Mouse (Mus musculus) intestine, embryonic 16.5 days (tissue): ENCODE results near the gene Ylpm1. TPM values are rescaled to one million over a fixed set of nuclear protein-coding genes. Genes with fewer than 3 reads are reported as not detected.

Source experiments
- ATAC-seq: fragments of 200-750 bp; cut with Nextera tagmentation; 2 replicates; pipeline ENCODE4 v1.8.0; 2017; ENCODE audit warnings: moderate TSS enrichment, moderate library complexity
- H3K27ac ChIP-seq: fragments of 300-500 bp; sonication (generic); 2 replicates; pipeline ENCODE4 v1.5.1; 2014; ENCODE audit warnings: mild to moderate bottlenecking, low read length
- H3K27me3 ChIP-seq: fragments of 300-500 bp; sonication (generic); replicated peaks from 2 replicates; pipeline ENCODE4 v1.6.1; 2014; ENCODE audit warnings: low read length, control low read depth, mixed read lengths; ENCODE audit not compliant: control insufficient read depth, insufficient read depth
- H3K36me3 ChIP-seq: fragments of 300-500 bp; sonication (generic); 2 replicates; pipeline ENCODE4 v1.6.1; 2014; ENCODE audit warnings: low read length, control low read depth; ENCODE audit not compliant: control insufficient read depth, insufficient read depth
- H3K4me1 ChIP-seq: fragments of 300-500 bp; sonication (generic); 2 replicates; pipeline ENCODE4 v1.6.1; 2014; ENCODE audit warnings: low read length, control low read depth, mixed read lengths; ENCODE audit not compliant: control insufficient read depth, insufficient read depth
- H3K4me2 ChIP-seq: fragments of 300-500 bp; sonication (generic); 2 replicates; pipeline ENCODE4 v1.6.1; 2014; ENCODE audit warnings: low read depth, low read length, control low read depth
- H3K4me3 ChIP-seq: fragments of 300-500 bp; sonication (generic); 2 replicates; pipeline ENCODE4 v1.5.1; 2014; ENCODE audit warnings: mild to moderate bottlenecking, low read length
- H3K9ac ChIP-seq: fragments of 300-500 bp; sonication (generic); 2 replicates; pipeline ENCODE4 v1.6.1; 2014; ENCODE audit warnings: low read depth, low read length
- H3K9me3 ChIP-seq: fragments of 300-500 bp; sonication (generic); 2 replicates; pipeline ENCODE4 v1.6.1; 2016; ENCODE audit warnings: low read length, control low read depth; ENCODE audit not compliant: control insufficient read depth
- WGBS: fragments of 180-500 bp; shearing (Covaris S2); extraction: QIAGEN DNeasy Blood & Tissue Kit; methylation state at CpG from one replicate; pipeline ENCODE4 v1.1.7; 2014; 5-methylcytosine and 5-hydroxymethylcytosine counted together
- polyA plus RNA-seq: library from polyadenylated mRNA; unstranded; fragments of >200 nt; fragmentation: Nextera tagmentation; extraction: Ambion mirVana; gene quantifications from 2 replicates; pipeline ENCODE4 v1.2.1, GENCODE M21; 2015

Ylpm1 gene
- polyA plus RNA-seq, 1 experiment from 2014 or later, result 18.5 TPM

DNA sequence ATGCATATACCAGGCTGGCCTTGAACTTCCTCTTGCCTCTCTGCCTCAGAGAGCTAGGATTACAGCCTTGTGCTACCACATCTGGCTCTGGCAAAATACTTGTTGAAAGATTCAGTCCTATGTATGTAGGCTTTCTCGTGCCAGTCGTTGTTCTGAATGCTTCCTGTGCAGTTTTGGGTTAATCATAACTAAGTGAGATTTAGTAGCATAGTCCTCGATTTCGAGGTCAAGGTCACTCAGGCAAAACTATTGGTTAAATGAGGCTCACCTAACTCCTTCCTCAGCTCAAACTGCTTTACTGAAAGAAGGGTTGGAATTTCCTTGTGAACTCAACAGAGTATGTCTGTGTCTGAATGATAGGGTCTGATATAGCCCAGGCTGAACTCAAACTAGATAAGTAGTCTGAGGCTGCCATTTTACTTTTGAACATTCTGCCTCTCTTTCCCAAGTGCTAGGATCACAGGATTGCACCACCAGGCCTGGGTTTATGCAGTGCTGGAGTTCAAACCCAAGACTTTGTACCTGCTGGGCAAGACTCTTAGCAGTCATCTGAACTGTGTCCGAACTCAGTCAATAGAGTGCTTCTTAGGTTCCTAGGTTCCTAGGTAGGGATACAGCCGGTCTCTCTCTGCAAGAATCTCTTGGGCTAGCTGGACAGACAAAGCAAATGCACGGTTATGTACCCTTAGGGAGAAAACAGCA lies 116.6 kb downstream of the Ylpm1 start:
- H3K27me3 ChIP-seq, result no peaks in the 10 kb centered on the region
- peak; percentile 68 for ATAC-seq
- H3K4me3 ChIP-seq, result no peak overlapping the region
- no peaks in the 10 kb centered on the region for H3K9me3 ChIP-seq
- H3K36me3 ChIP-seq, result no peaks in the 10 kb centered on the region; the same call in 1 of the 2 replicates
- 84% methylated on average over 7 of the region's 7 CpGs for WGBS
- peak overlapping the region; percentile 73 for H3K27ac ChIP-seq
- peaks cover 17% of the 10 kb centered on the region for H3K4me1 ChIP-seq
- H3K9ac ChIP-seq, result peak overlapping the region; percentile 12; the same call in 1 of the 2 replicates
- peak overlapping the region; percentile 76 for H3K4me2 ChIP-seq

DNA sequence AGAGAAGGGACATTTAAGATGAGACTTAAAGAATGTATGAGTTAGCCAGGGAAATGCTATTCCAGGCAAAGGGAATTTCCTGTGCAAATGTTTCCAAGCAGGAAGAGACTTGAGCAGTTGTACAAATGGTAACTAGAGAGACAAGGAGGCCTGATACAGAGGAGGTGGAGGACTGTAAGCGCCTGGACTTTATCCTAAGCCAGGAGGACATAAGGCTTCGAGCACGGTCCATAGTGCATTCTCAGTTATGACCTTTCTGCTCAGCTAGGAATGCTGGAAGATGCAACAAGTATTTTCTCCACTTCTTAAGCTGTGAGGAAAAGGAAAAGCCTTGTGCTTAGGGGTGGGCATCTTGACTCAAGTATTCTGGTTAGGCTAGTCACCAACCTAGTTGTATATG lies 117.2 kb downstream of the Ylpm1 start:
- Histone ChIP-seq H3K4me2 (0 out of 2 replicates have a peak overlapping the region, but pooled peaks have one; percentile 76), H3K27ac (peak overlapping the region; percentile 73)

DNA sequence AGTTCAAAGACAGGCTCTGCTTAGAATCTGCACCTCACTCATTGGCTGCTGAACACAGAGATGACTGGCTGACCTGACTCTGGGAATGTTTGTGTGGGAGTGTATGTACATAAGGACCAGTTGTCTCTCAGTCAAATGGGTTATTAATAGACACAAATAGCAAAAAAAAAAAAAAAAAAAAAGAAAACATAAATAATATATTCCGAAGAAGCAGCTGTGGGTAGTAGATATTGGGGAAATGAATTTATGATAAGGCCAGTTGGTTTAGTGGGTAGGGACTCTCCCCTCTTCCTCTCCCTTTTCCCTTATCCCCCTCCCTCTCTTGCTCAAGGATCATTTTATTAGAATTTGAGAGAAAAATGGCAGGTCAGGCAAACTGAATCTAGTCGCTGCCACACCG lies 117.8 kb downstream of the Ylpm1 start:
- H3K4me3 ChIP-seq, result no peak overlapping the region
- no peaks in the 10 kb centered on the region for H3K9me3 ChIP-seq
- H3K4me2 ChIP-seq, result no peak overlapping the region
- 91% methylated on average over 3 of the region's 3 CpGs for WGBS
- H3K36me3 ChIP-seq, result peaks cover 5% of the 10 kb centered on the region; the same call in 1 of the 2 replicates
- H3K27me3 ChIP-seq, result no peaks in the 10 kb centered on the region
- no peak overlapping the region for H3K9ac ChIP-seq
- H3K4me1 ChIP-seq, result peaks cover 17% of the 10 kb centered on the region
- no peak overlapping the region for H3K27ac ChIP-seq
- ATAC-seq, result no peak

More for the DNA sequence above, 117.2 kb downstream of the Ylpm1 start:
- WGBS, result 71% methylated on average over 3 of the region's 3 CpGs
- peaks cover 17% of the 10 kb centered on the region for H3K4me1 ChIP-seq
- H3K9me3 ChIP-seq, result no peaks in the 10 kb centered on the region
- peaks cover under 1% of the 10 kb centered on the region; the same call in 1 of the 2 replicates for H3K36me3 ChIP-seq
- no peaks in the 10 kb centered on the region for H3K27me3 ChIP-seq
- no peak overlapping the region for H3K9ac ChIP-seq
- H3K4me3 ChIP-seq, result no peak overlapping the region
- ATAC-seq, result peak; percentile 74

DNA sequence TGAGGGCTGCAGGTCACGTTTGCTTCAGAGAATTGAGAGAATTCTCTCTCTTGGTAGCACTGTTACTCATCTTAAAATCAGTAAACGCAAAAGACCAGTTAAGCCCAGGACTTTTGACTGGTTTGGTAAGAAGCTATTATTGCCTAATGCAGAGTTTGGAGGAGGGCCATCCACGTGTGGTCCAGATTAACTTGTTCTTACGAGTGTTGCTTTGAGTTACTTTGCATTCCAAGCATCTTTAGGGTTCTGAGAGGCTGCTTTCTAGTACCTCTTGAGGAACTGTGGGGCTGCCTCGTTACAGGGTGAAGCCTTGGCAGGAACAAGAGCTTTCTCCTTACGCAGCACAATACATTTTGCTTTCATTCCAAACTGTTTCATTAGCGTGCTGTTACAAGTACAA lies 119.6 kb downstream of the Ylpm1 start:
- 80% methylated on average over 7 of the region's 7 CpGs for WGBS
- Histone ChIP-seq H3K36me3 (peaks cover 9% of the 10 kb centered on the region; the same call in 1 of the 2 replicates), H3K4me2 (no peak overlapping the region), H3K9me3 (no peaks in the 10 kb centered on the region), H3K27me3 (no peaks in the 10 kb centered on the region), H3K4me3 (no peak overlapping the region), H3K27ac (no peak overlapping the region), H3K9ac (no peak overlapping the region), H3K4me1 (peaks cover 13% of the 10 kb centered on the region)
- no peak for ATAC-seq

Other genes with a start within 250 kb of the Ylpm1 start
- 88.4 and 93.4 TPM in 2 replicates for gene Npc2, start 223.2 kb upstream of the Ylpm1 start, polyA plus RNA-seq
- 142 and 150 TPM in 2 replicates for gene Isca2, start 223.1 kb upstream of the Ylpm1 start, polyA plus RNA-seq
- gene Ltbp2, start 119.8 kb upstream of the Ylpm1 start, polyA plus RNA-seq, result 0.83 and 1.9 TPM in 2 replicates
- gene Fcf1, start 25.4 kb upstream of the Ylpm1 start, polyA plus RNA-seq, result 123 and 134 TPM in 2 replicates
- gene Arel1, start 25.4 kb upstream of the Ylpm1 start, polyA plus RNA-seq, result 8.0 and 8.5 TPM in 2 replicates
- gene Prox2, start 114.4 kb downstream of the Ylpm1 start, polyA plus RNA-seq, result 1.7 and 2.3 TPM in 2 replicates
- 146 and 158 TPM in 2 replicates for gene Dlst, start 114.5 kb downstream of the Ylpm1 start, polyA plus RNA-seq
- gene Rps6kl1, start 154.9 kb downstream of the Ylpm1 start, polyA plus RNA-seq, result 2.4 TPM in 2 replicates
- 12.4 and 14.0 TPM in 2 replicates for gene Pgf, start 181.5 kb downstream of the Ylpm1 start, polyA plus RNA-seq
- gene Eif2b2, start 223.2 kb downstream of the Ylpm1 start, polyA plus RNA-seq, result 67.6 and 74.8 TPM in 2 replicates